ENCODE assay signal across 8 mouse cellular contexts in the genomic region with DNA sequence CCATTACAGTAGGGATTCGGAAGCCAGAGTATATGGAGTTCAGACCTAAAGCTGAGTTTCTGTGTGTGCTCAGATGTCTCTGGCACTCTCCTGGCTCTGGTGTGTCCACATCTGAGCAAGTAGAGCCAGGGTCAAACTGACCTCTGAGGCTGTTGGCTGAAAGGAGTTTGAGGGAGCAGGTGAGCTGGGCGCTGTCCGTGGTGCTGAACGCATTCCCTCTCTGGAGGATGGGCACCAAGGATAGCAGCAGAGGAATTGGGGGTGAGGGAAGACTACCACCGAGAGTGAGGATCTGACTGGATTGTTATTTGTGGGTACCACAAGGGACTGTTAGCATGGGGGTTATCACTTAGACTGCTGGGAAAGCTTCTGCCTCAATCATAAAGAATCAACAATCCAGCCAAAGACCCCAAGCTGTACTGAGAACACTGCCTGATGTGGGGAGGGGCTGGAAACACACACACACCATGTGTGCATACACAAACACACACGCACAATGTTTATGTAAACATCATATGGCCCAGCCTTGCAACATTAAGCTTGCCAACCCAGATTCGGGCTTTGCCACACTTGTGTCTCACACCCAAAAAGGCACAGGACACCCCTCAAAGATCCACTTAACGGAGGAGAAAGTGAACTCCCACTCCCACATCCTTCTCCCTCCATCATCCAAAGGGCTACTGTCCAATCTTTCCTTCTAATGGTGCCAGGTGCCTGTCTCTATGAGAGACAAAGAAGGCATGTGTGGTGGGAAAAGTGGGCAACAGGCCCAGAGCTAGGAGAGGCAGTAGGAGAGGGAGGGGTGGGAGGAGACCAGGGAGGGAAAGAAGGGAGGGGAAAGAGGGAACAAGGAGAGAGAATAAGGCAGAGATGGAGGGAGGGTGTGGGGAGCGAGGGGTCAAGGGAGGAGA. TPM values are rescaled to one million over a fixed set of nuclear protein-coding genes. Genes with fewer than 3 reads are reported as not detected.
DNase-seq lines count a peak whose midpoint lies in the region; ATAC-seq and TF ChIP-seq lines count a peak whose summit lies in the region.

No protein-coding gene starts in this region.

- DNase-seq in intestine, embryonic 14.5 days (ENCODE audit: low spot score) = peak; percentile 94
- DNase-seq in G1E (ENCODE audit: low spot score) = peak; percentile 58
- peak; percentile 77 for DNase-seq in hindbrain, embryonic 11.5 days (ENCODE audit: low spot score)
- DNase-seq in lung, embryonic 14.5 days = peak; percentile 85
- peak; percentile 21 for DNase-seq in splenic B cell, adult 2 months (ENCODE audit: low read depth, low spot score)

- no peaks in the 10 kb centered on the region for H3K36me3 ChIP-seq in intestine, embryonic 14.5 days (ENCODE audit: control insufficient read depth, insufficient read depth, low read length)
- H3K36me3 ChIP-seq in intestine, embryonic 15.5 days = no peaks in the 10 kb centered on the region
- no peaks in the 10 kb centered on the region for H3K36me3 ChIP-seq in G1E (replicated peaks)
- H3K36me3 ChIP-seq in hindbrain, embryonic 11.5 days (ENCODE audit: control insufficient read depth, insufficient read depth, low read length) = no peaks in the 10 kb centered on the region
- no peaks in the 10 kb centered on the region for H3K36me3 ChIP-seq in lung, embryonic 14.5 days (ENCODE audit: insufficient read depth)
- H3K36me3 ChIP-seq in splenic B cell, adult 2 months (ENCODE audit: control insufficient read depth, insufficient read depth, low read length, poor library complexity, severe bottlenecking) = no peaks in the 10 kb centered on the region

- H3K9me3 ChIP-seq in intestine, embryonic 14.5 days (ENCODE audit: control insufficient read depth, low read length) = no peaks in the 10 kb centered on the region
- no peaks in the 10 kb centered on the region for H3K9me3 ChIP-seq in intestine, embryonic 15.5 days
- H3K9me3 ChIP-seq in G1E (replicated peaks) = no peaks in the 10 kb centered on the region
- no peaks in the 10 kb centered on the region for H3K9me3 ChIP-seq in hindbrain, embryonic 11.5 days (ENCODE audit: control insufficient read depth, low read length)
- no peaks in the 10 kb centered on the region for H3K9me3 ChIP-seq in lung, embryonic 14.5 days (ENCODE audit: low read depth, low read length)

- no peak for ATAC-seq in intestine, embryonic 14.5 days (replicated peaks; ENCODE audit: low FRiP score, low TSS enrichment, low read depth)
- ATAC-seq in intestine, embryonic 15.5 days = no peak
- ATAC-seq in G1E (ENCODE audit: extremely low read depth, insufficient number of reproducible peaks, low FRiP score, poor library complexity, severe bottlenecking) = no peak
- peak; percentile 62; the same call in 1 of the 2 replicates for ATAC-seq in common myeloid progenitor, adult 5-6 weeks (replicated peaks; ENCODE audit: low read depth, poor library complexity, severe bottlenecking)
- no peak for ATAC-seq in hindbrain, embryonic 11.5 days (ENCODE audit: low FRiP score)
- ATAC-seq in lung, embryonic 14.5 days (ENCODE audit: insufficient read depth) = no peak
- no peak for ATAC-seq in megakaryocyte, adult 5-6 weeks (ENCODE audit: poor library complexity, severe bottlenecking)

- H3K4me1 ChIP-seq in intestine, embryonic 14.5 days (replicated peaks; ENCODE audit: control insufficient read depth, insufficient read depth, low read length) = no peaks in the 10 kb centered on the region
- no peaks in the 10 kb centered on the region for H3K4me1 ChIP-seq in intestine, embryonic 15.5 days (replicated peaks)
- no peaks in the 10 kb centered on the region for H3K4me1 ChIP-seq in G1E (ENCODE audit: insufficient read depth, low read depth, low read length)
- no peaks in the 10 kb centered on the region for H3K4me1 ChIP-seq in hindbrain, embryonic 11.5 days (replicated peaks; ENCODE audit: control insufficient read depth, insufficient read depth, low read length)
- H3K4me1 ChIP-seq in lung, embryonic 14.5 days (ENCODE audit: insufficient read depth) = no peaks in the 10 kb centered on the region

- H3K9ac ChIP-seq in intestine, embryonic 14.5 days (ENCODE audit: low read length) = no peak overlapping the region
- no peak overlapping the region for H3K9ac ChIP-seq in intestine, embryonic 15.5 days
- H3K9ac ChIP-seq in hindbrain, embryonic 11.5 days (ENCODE audit: low read depth, low read length) = no peak overlapping the region
- H3K9ac ChIP-seq in lung, embryonic 14.5 days = no peak overlapping the region

- no peak overlapping the region for H3K4me3 ChIP-seq in intestine, embryonic 14.5 days (ENCODE audit: low read depth, low read length)
- no peak overlapping the region for H3K4me3 ChIP-seq in intestine, embryonic 15.5 days (replicated peaks)
- no peak overlapping the region for H3K4me3 ChIP-seq in G1E (ENCODE audit: low read depth, low read length)
- H3K4me3 ChIP-seq in hindbrain, embryonic 11.5 days (ENCODE audit: low read depth, low read length) = no peak overlapping the region
- H3K4me3 ChIP-seq in lung, embryonic 14.5 days (ENCODE audit: low read depth, low read length) = no peak overlapping the region

- H3K4me2 ChIP-seq in intestine, embryonic 14.5 days (ENCODE audit: low read length) = no peak overlapping the region
- no peak overlapping the region for H3K4me2 ChIP-seq in intestine, embryonic 15.5 days (replicated peaks)
- no peak overlapping the region for H3K4me2 ChIP-seq in hindbrain, embryonic 11.5 days (replicated peaks; ENCODE audit: low read depth, low read length)
- no peak overlapping the region for H3K4me2 ChIP-seq in lung, embryonic 14.5 days

- TF ChIP-seq CTCF in G1E (IDR thresholded peaks at IDR 0.05; ENCODE audit: low read depth, low read length) = no peak
- no peak for TF ChIP-seq CTCF in lung, embryonic 14.5 days (IDR thresholded peaks at IDR 0.05; ENCODE audit: low read depth)

- no peak overlapping the region for H3K27ac ChIP-seq in intestine, embryonic 14.5 days (ENCODE audit: low read depth)
- H3K27ac ChIP-seq in intestine, embryonic 15.5 days = no peak overlapping the region
- no peak overlapping the region for H3K27ac ChIP-seq in hindbrain, embryonic 11.5 days (ENCODE audit: low read depth, low read length)
- no peak overlapping the region for H3K27ac ChIP-seq in lung, embryonic 14.5 days (ENCODE audit: low read depth)

- no peaks in the 10 kb centered on the region for H3K27me3 ChIP-seq in intestine, embryonic 14.5 days (replicated peaks; ENCODE audit: control insufficient read depth, insufficient read depth, low read length)
- no peaks in the 10 kb centered on the region for H3K27me3 ChIP-seq in intestine, embryonic 15.5 days (replicated peaks)
- no peaks in the 10 kb centered on the region for H3K27me3 ChIP-seq in G1E (ENCODE audit: insufficient read depth, low read length)
- no peaks in the 10 kb centered on the region for H3K27me3 ChIP-seq in hindbrain, embryonic 11.5 days (ENCODE audit: control insufficient read depth, insufficient read depth, low read length)
- H3K27me3 ChIP-seq in lung, embryonic 14.5 days (ENCODE audit: insufficient read depth, low read length) = no peaks in the 10 kb centered on the region
- no peaks in the 10 kb centered on the region for H3K27me3 ChIP-seq in splenic B cell, adult 2 months (ENCODE audit: control insufficient read depth, insufficient read depth, low read length, poor library complexity, severe bottlenecking)

- 44% methylated on average over 9 of the region's 9 CpGs for WGBS in intestine, embryonic 14.5 days
- 43% methylated on average over 9 of the region's 9 CpGs for WGBS in intestine, embryonic 15.5 days
- WGBS in hindbrain, embryonic 11.5 days = 46% methylated on average over 9 of the region's 9 CpGs
- 37% methylated on average over 9 of the region's 9 CpGs for WGBS in lung, embryonic 14.5 days

RNA-seq across cellular contexts. Expression of a gene that starts 57.8 kb away (rescaled TPM):
- 1.9 and 2.6 TPM in 2 replicates for polyA plus RNA-seq in intestine, embryonic 14.5 days (2014; fragmentation: Nextera tagmentation; extraction: Ambion mirVana)
- 2.0 and 2.2 TPM in 2 replicates for polyA plus RNA-seq in intestine, embryonic 15.5 days (2015; fragmentation: Nextera tagmentation; extraction: Ambion mirVana)
- total RNA-seq in G1E (2014; fragmentation: Nextera tagmentation) = not detected in 2 replicates
- total RNA-seq in G1E (2017) = 0.11 and 0.12 TPM in 2 replicates
- polyA plus RNA-seq in G1E (2012) = not detected in 2 replicates
- not detected in 2 replicates for total RNA-seq in common myeloid progenitor, adult 5-6 weeks (2017)
- polyA plus RNA-seq in hindbrain, embryonic 11.5 days (2014; fragmentation: Nextera tagmentation; extraction: Ambion mirVana) = 6.7 and 7.2 TPM in 2 replicates
- polyA plus RNA-seq in lung, embryonic 14.5 days (2014; fragmentation: Nextera tagmentation; extraction: Ambion mirVana) = 4.7 and 4.8 TPM in 2 replicates
- total RNA-seq in megakaryocyte, adult 5-6 weeks (2015) = not detected in 2 replicates
- total RNA-seq in megakaryocyte, adult 5-6 weeks (2017) = not detected in 2 replicates

Comparison
In these comparisons a context has a peak if more than half of its experiments do, and no peak if none do; other contexts are left out.
1. DNase-seq: peak in every context shown above with its lines; median percentile 94 in intestine, embryonic 14.5 days; 85 in lung, embryonic 14.5 days; 77 in hindbrain, embryonic 11.5 days; 58 in G1E; 21 in splenic B cell, adult 2 months.